Mouse (Mus musculus): ENCODE results near the gene Gpr4. TPM values are rescaled to one million over a fixed set of nuclear protein-coding genes. Genes with fewer than 3 reads are reported as not detected.

Gpr4 gene
- polyA plus RNA-seq, 1 experiment from 2014 or later = 4.0 TPM

- no peaks in the 10 kb centered on the region for H3K4me1 ChIP-seq
- no peak for ATAC-seq (replicated peaks)
- no peak overlapping the region for H3K27ac ChIP-seq
- 70% methylated on average over 5 of the region's 5 CpGs for WGBS
- peaks cover 10% of the 10 kb centered on the region; the same call in 1 of the 2 replicates for H3K36me3 ChIP-seq (replicated peaks)
- no peaks in the 10 kb centered on the region for H3K9me3 ChIP-seq
- H3K27me3 ChIP-seq (replicated peaks) = no peaks in the 10 kb centered on the region
- H3K4me2 ChIP-seq = no peak overlapping the region
- H3K9ac ChIP-seq = no peak overlapping the region
- H3K4me3 ChIP-seq = no peak overlapping the region
Measured at GRCm38 (mm10) chr7:19253437-19253836, 41.1 kb downstream of the Gpr4 start.

GRCm38 (mm10) chr7:19255395-19255794 is 43.1 kb downstream of the Gpr4 start:
- Histone ChIP-seq H3K4me2 (no peak overlapping the region), H3K27me3 (replicated peaks) (no peaks in the 10 kb centered on the region), H3K9ac (no peak overlapping the region), H3K9me3 (no peaks in the 10 kb centered on the region), H3K4me1 (no peaks in the 10 kb centered on the region), H3K4me3 (no peak overlapping the region), H3K36me3 (replicated peaks) (peaks cover 22% of the 10 kb centered on the region; the same call in 1 of the 2 replicates), H3K27ac (no peak overlapping the region)
- WGBS = 84% methylated on average over 17 of the region's 17 CpGs
- ATAC-seq (replicated peaks) = no peak

DNA sequence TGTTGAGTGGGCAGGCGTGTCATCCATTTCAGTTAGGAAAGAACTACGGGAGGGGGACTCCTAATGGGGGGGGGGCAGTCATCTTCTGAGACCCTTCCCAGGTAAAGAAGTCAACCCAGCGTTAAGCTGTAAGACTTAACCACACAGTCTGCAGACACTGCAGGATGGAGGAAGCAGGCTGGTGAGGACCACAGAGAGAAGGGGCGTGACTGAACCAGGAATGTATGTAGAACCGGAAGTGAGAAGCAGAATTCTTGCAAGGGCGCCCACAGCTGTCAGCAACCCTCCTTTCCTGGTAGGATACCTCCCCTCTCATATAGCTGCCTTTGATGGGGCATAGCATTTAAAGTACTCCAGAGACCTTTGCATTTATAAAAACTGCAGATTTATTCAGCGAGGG is 44.2 kb downstream of the Gpr4 start:
- Histone ChIP-seq H3K9ac (no peak overlapping the region), H3K27me3 (replicated peaks) (no peaks in the 10 kb centered on the region), H3K4me3 (no peak overlapping the region), H3K4me2 (no peak overlapping the region), H3K9me3 (no peaks in the 10 kb centered on the region), H3K27ac (no peak overlapping the region), H3K36me3 (replicated peaks) (peaks cover 22% of the 10 kb centered on the region; the same call in 1 of the 2 replicates), H3K4me1 (no peaks in the 10 kb centered on the region)
- 90% methylated on average over 7 of the region's 7 CpGs for WGBS
- ATAC-seq (replicated peaks) = no peak

DNA sequence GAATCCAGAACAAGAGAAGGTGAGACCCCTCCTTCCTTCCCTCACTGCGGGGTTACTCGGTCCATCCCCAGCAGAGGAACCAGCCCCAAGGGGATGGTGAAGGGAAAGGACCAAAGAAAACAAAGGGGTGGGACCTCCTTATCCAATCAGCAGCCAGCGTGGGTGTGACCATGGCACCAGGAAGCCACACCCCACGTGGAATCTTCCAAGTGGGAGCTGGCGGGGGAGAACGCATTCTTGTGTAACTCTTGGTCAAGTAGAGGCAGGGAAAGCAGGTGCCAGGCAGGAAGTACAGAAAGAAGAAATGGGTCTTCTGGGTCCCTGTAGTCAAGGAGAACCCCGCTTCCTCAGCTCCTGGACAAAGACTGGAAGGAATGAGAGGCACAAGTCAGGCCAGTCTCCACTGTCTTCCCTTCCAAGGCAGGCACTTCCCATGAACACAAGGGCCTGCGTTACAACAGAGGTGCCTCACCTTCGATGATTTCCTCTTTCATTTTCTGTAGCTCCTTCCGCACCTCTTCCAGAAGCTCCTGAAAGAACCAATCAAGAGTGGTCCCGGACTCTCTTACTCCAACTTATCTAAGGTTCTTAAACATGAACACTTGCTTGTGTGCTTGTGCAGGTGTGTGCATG is 45.2 kb downstream of the Gpr4 start:
- 32% methylated on average over 11 of the region's 11 CpGs for WGBS
- H3K27ac ChIP-seq = no peak overlapping the region
- H3K4me1 ChIP-seq = no peaks in the 10 kb centered on the region
- H3K36me3 ChIP-seq (replicated peaks) = peaks cover 22% of the 10 kb centered on the region; the same call in 1 of the 2 replicates
- peak; percentile 71 for ATAC-seq (replicated peaks)
- no peak overlapping the region for H3K4me2 ChIP-seq
- H3K27me3 ChIP-seq (replicated peaks) = no peaks in the 10 kb centered on the region
- no peak overlapping the region for H3K9ac ChIP-seq
- no peaks in the 10 kb centered on the region for H3K9me3 ChIP-seq
- H3K4me3 ChIP-seq = no peak overlapping the region

DNA sequence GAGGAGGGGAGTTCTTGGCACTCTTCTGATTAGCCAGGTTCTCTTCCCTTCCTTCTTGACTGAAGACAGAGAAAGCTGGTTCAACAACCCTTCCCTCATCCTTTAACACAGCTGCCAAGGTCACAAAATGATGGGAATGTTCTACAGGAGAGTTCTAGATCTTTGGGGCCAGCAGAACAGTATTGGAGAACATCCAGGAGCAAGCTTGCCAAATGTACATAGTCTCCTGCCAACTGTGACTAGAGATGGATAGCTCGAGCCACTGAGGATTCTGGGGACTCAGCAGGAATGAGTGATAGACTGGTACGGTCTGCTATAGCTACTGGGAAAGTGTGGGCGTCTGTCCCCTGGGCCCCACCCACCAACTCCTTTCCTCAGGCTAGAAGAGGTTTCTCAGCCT is 46.0 kb downstream of the Gpr4 start:
- peaks cover 25% of the 10 kb centered on the region; the same call in 1 of the 2 replicates for H3K36me3 ChIP-seq (replicated peaks)

DNA sequence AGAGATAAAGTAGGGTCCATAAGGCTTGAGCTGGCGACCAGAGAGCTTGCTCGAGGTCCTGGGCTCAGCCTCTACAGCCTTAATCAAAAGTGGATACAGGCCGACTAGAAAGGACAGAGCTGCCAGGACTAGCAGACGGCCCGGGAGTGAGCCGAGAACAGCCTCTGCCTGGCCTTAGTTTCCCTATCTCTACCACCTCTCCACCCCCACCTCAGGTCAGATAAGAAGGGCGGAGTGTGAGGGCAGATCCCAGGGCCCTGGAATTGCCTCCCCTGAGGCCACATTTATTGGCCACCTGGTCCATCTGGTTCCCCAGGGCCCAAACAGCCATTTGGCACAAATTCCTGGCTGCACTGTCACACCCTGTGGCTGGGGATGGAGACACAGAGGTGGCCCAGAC is 52.8 kb downstream of the Gpr4 start:
- H3K4me2 ChIP-seq = no peak overlapping the region
- 76% methylated on average over 7 of the region's 7 CpGs for WGBS
- no peak for ATAC-seq (replicated peaks)
- peaks cover 19% of the 10 kb centered on the region for H3K36me3 ChIP-seq (replicated peaks)
- peaks cover 12% of the 10 kb centered on the region for H3K4me1 ChIP-seq
- no peaks in the 10 kb centered on the region for H3K9me3 ChIP-seq
- no peak overlapping the region for H3K4me3 ChIP-seq
- H3K27ac ChIP-seq = no peak overlapping the region
- no peak overlapping the region for H3K9ac ChIP-seq
- no peaks in the 10 kb centered on the region for H3K27me3 ChIP-seq (replicated peaks)

More for the DNA sequence above, 46.0 kb downstream of the Gpr4 start:
- Histone ChIP-seq H3K4me1 (no peaks in the 10 kb centered on the region), H3K27ac (no peak overlapping the region), H3K9me3 (no peaks in the 10 kb centered on the region), H3K27me3 (replicated peaks) (no peaks in the 10 kb centered on the region), H3K4me3 (no peak overlapping the region), H3K9ac (no peak overlapping the region), H3K4me2 (no peak overlapping the region)
- 85% methylated on average over 3 of the region's 3 CpGs for WGBS
- no peak for ATAC-seq (replicated peaks)

DNA sequence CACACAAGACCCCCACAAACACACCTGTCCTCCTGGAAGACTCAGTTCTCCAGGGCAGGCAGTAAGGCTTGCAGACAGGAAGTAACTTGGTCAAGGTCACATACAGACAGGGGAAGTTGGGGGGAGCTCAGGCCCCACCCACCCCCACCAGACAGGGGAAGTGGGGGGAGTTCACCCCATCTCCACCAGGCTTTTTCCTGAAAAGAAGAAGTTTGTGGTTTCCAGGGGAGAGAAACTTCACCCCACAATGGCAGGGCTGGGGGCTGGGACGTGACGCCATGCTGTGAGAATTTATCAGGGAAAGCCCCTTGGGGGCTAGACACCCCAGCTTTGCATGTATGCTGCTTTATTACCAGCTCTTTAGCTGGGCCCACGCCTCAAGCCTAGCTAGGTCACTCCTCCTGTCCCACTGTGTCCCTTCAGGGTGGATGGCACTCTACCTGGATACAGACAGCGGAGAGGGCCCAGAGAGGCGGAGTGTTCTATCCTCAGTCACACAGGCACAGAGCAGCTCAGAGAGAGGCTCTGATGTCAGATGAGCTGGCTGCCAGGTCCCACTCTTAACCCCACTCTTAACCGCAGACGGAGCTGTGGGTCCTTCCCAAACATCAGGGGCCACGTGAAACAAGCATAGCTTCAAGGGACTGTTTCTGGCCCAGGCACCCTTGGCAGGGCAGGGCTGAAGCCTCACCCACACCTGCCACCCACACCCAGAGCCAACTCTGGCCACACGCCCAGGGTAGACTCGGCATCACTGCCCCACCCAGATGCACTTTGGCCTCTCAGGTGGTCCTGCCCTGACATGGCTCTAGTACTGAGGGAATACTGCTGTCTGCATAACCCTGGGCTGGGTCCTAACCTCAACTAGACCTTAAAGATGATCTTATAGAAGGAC is 53.8 kb downstream of the Gpr4 start:
- H3K4me1 ChIP-seq = peaks cover 22% of the 10 kb centered on the region
- no peaks in the 10 kb centered on the region for H3K27me3 ChIP-seq (replicated peaks)
- peaks cover 17% of the 10 kb centered on the region for H3K36me3 ChIP-seq (replicated peaks)
- no peak for ATAC-seq (replicated peaks)
- no peak overlapping the region for H3K27ac ChIP-seq
- H3K9me3 ChIP-seq = no peaks in the 10 kb centered on the region
- no peak overlapping the region for H3K4me2 ChIP-seq
- 84% methylated on average over 10 of the region's 10 CpGs for WGBS
- H3K9ac ChIP-seq = no peak overlapping the region
- H3K4me3 ChIP-seq = no peak overlapping the region

- 76% methylated on average over 10 of the region's 10 CpGs for WGBS
- H3K27ac ChIP-seq = no peak overlapping the region
- peaks cover 22% of the 10 kb centered on the region for H3K4me1 ChIP-seq
- no peak overlapping the region for H3K4me3 ChIP-seq
- peaks cover 17% of the 10 kb centered on the region for H3K36me3 ChIP-seq (replicated peaks)
- no peaks in the 10 kb centered on the region for H3K9me3 ChIP-seq
- no peaks in the 10 kb centered on the region for H3K27me3 ChIP-seq (replicated peaks)
- no peak overlapping the region for H3K4me2 ChIP-seq
- H3K9ac ChIP-seq = no peak overlapping the region
- ATAC-seq (replicated peaks) = no peak
Measured at GRCm38 (mm10) chr7:19267051-19267450, 54.7 kb downstream of the Gpr4 start.

DNA sequence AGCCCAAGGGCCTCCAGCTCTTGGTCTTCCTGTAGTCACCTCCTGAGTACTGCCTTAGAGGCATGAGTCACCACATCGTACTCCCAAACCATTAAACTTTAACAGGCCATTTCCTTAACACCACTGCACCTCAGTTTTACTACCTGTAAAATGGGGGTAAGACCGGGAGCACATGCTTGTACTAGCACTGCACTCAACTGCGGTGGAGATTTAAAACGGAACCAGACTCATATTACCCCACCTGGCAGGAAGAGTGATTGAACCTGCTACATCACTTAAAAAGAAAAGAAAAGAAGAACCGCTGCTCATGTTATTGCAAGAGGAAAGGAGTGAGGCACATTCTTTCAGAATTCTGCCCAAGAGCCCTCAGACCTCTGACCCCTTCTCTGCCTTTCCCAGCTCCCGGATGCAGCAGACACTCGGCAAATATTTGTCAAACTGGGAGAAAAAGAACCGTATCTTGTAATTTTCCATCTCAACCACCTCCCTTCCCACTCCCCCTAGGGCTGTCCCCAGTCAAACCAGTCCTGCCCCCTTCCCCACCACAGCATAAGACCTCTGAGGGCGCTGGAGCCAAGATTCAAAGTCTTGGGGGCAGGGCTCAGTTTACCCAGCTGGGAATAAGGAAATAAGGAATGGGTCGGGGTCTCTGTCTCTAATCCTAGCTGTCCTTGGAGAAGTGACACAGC is 56.8 kb downstream of the Gpr4 start:
- Histone ChIP-seq H3K9ac (peak overlapping the region; percentile 95; the same call in 1 of the 2 replicates), H3K27me3 (replicated peaks) (no peaks in the 10 kb centered on the region), H3K4me1 (peaks cover 22% of the 10 kb centered on the region), H3K27ac (peak overlapping the region; percentile 42; the same call in 1 of the 2 replicates), H3K4me3 (peak overlapping the region; percentile 96), H3K36me3 (replicated peaks) (peaks cover 7% of the 10 kb centered on the region; the same call in 1 of the 2 replicates), H3K4me2 (peak overlapping the region; percentile 85), H3K9me3 (no peaks in the 10 kb centered on the region)
- 59% methylated on average over 10 of the region's 10 CpGs for WGBS
- ATAC-seq (replicated peaks) = no peak

- ATAC-seq (replicated peaks) = no peak
- H3K9me3 ChIP-seq = no peaks in the 10 kb centered on the region
- no peaks in the 10 kb centered on the region; the same call in 1 of the 2 replicates for H3K27me3 ChIP-seq (replicated peaks)
- H3K36me3 ChIP-seq (replicated peaks) = no peaks in the 10 kb centered on the region
- H3K27ac ChIP-seq = peak overlapping the region; percentile 42
- H3K9ac ChIP-seq = peak overlapping the region; percentile 95; the same call in 1 of the 2 replicates
- peak overlapping the region; percentile 96 for H3K4me3 ChIP-seq
- peak overlapping the region; percentile 85 for H3K4me2 ChIP-seq
- H3K4me1 ChIP-seq = peaks cover 22% of the 10 kb centered on the region
- WGBS = 3% methylated on average over 14 of the region's 19 CpGs
Measured at GRCm38 (mm10) chr7:19269721-19270441, 57.5 kb downstream of the Gpr4 start.

- 0% methylated on average over 18 of the region's 21 CpGs for WGBS
- ATAC-seq (replicated peaks) = no peak
Measured at GRCm38 (mm10) chr7:19270509-19271237, 58.3 kb downstream of the Gpr4 start.

More at GRCm38 (mm10) chr7:19270509-19271237, 58.3 kb downstream of the Gpr4 start:
- Histone ChIP-seq H3K27ac (peak overlapping the region; percentile 29), H3K9ac (peak overlapping the region; percentile 95), H3K4me2 (peak overlapping the region; percentile 85), H3K9me3 (no peaks in the 10 kb centered on the region), H3K27me3 (replicated peaks) (no peaks in the 10 kb centered on the region; the same call in 1 of the 2 replicates), H3K36me3 (replicated peaks) (no peaks in the 10 kb centered on the region), H3K4me1 (peaks cover 22% of the 10 kb centered on the region), H3K4me3 (peak overlapping the region; percentile 96)
